Mouse (Mus musculus): ENCODE data around the gene Akap14.

GRCm38 (mm10) chrX:37210941-37211340 is 42.3 kb upstream of the Akap14 start, which contains the start of gene Gm9:
- TF ChIP-seq CTCF (IDR thresholded peaks at IDR 0.05; ENCODE audit: low read depth, low read length) (no peak), POLR2A (IDR thresholded peaks at IDR 0.05; ENCODE audit: borderline replicate concordance, low read depth, low read length) (no peak)
